Mouse (Mus musculus) retina, embryonic 14.5 days (tissue): ENCODE results near the gene F12.

Experiments used
- DNase-seq: peaks from one replicate; pipeline ENCODE4 v3.0.0-alpha.2; 2015; ENCODE audit warnings: low spot score

F12 gene

GRCm38 (mm10) chr13:55413333-55413732 lies 13.3 kb downstream of the F12 start:
- DNase-seq: no peak

GRCm38 (mm10) chr13:55412643-55413307 lies 13.8 kb downstream of the F12 start:
- no peak for DNase-seq

- no peak for DNase-seq
These were observed 14.8 kb downstream of the F12 start for GRCm38 (mm10) chr13:55411826-55412225.

GRCm38 (mm10) chr13:55408546-55409120 lies 18.0 kb downstream of the F12 start:
- DNase-seq: no peak

GRCm38 (mm10) chr13:55407341-55407740 lies 19.3 kb downstream of the F12 start:
- DNase-seq: no peak

GRCm38 (mm10) chr13:55405783-55406390 lies 20.7 kb downstream of the F12 start:
- DNase-seq: no peak

GRCm38 (mm10) chr13:55404853-55405782 lies 21.5 kb downstream of the F12 start:
- peak; percentile 95 for DNase-seq

- no peak for DNase-seq
These were observed 22.4 kb downstream of the F12 start for GRCm38 (mm10) chr13:55403935-55404852.

GRCm38 (mm10) chr13:55403266-55403665 lies 23.3 kb downstream of the F12 start:
- DNase-seq: no peak

GRCm38 (mm10) chr13:55400039-55400346 lies 26.6 kb downstream of the F12 start:
- no peak for DNase-seq

- DNase-seq: no peak
These were observed 27.1 kb downstream of the F12 start for GRCm38 (mm10) chr13:55399300-55400038.

- DNase-seq: no peak
These were observed 28.5 kb downstream of the F12 start, which contains the start of gene Slc34a1 for GRCm38 (mm10) chr13:55398088-55398487. Gene Slc34a1, plus strand, starts transcription at chr13:55398187.

- no peak for DNase-seq
These were observed 33.7 kb downstream of the F12 start for GRCm38 (mm10) chr13:55392933-55393332.

GRCm38 (mm10) chr13:55391626-55392029 lies 35.0 kb downstream of the F12 start:
- DNase-seq: no peak

GRCm38 (mm10) chr13:55390644-55391043 lies 35.9 kb downstream of the F12 start:
- DNase-seq: no peak

- no peak for DNase-seq
These were observed 44.8 kb downstream of the F12 start for GRCm38 (mm10) chr13:55381790-55382189.

GRCm38 (mm10) chr13:55378907-55379580 lies 47.5 kb downstream of the F12 start:
- peak; percentile 37 for DNase-seq

GRCm38 (mm10) chr13:55375877-55376276 lies 50.7 kb downstream of the F12 start:
- no peak for DNase-seq

GRCm38 (mm10) chr13:55374206-55374924 lies 52.2 kb downstream of the F12 start:
- DNase-seq: no peak
